Mouse (Mus musculus) cerebellum, adult 2 months (tissue): ENCODE data around the gene Pex5.

Experiments
- CTCF ChIP-seq: fragments of 200-500 bp; IDR thresholded peaks from 2 replicates; pipeline ENCODE4 v1.5.1; 2011; ENCODE audit warnings: low read depth, mild to moderate bottlenecking, control low read depth, low read length, moderate library complexity, borderline replicate concordance; ENCODE audit not compliant: insufficient read depth
- POLR2A ChIP-seq: fragments of 200-500 bp; IDR thresholded peaks from 2 replicates; pipeline ENCODE4 v1.6.1; 2011; ENCODE audit warnings: low read length, control low read depth, borderline replicate concordance; ENCODE audit not compliant: insufficient read depth

DNA sequence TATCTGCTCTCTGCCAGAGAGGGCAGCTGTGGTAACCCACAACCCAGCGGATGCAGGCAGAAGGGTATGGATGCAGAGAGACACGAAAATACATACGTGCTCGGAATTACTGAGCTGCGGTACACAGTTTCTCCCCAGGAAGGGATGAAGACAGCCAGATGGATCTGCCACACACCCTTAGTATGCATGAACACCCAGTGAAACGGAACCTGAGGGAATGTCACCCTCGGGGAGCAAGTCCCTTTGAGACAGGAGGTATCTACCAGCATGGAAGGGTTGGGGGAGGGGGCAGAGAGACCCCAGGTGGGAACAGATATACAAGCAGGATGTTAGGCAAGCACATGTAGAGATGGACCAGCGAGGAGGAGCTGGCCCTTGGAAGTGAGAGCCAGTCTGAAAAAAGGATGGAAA is 49.0 kb upstream of the Pex5 start:
- no peak for TF ChIP-seq CTCF
- no peak for TF ChIP-seq POLR2A
